25 mouse cellular contexts compared by ENCODE assay signal in the genomic region with DNA sequence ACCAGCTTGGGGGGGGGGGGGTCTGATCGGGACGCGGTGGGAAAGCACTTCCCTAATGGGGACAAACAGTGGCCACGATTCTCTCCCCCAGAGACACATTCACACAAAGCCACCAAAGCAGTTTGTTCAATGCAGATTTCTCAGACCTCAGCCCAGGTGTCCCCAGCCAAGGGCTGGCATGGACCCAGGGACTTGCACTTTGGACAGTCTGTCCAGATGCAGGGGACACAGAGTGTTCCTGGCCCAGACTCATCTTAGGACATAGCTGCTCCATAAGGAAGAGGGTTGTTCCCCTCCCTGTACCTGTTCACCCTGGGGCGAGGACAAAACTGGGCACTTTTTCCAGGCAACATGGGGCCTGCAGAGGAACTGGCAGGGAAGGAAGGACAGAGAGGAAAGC.
DNase-seq lines count a peak whose midpoint lies in the region; ATAC-seq lines count a peak whose summit lies in the region.
"Had no signal": no experiment of that assay in that cellular context is flagged by ENCODE, and none has a peak within 500 bp of the region (broad histone marks: within the 10 kb centered on the region; RNA-seq: fewer than 3 reads in every experiment).

No protein-coding gene starts in this region.

- DNase-seq in embryonic facial prominence, embryonic 10.5 days (ENCODE audit: low spot score) = no peak
- peak; percentile 32 to 62 for DNase-seq in kidney, adult 8-10 months
- peak; percentile 37 for DNase-seq in fat pad, adult 2 months (ENCODE audit: extremely low read depth, low read depth, low spot score)
- peak; percentile 53 to 80 for DNase-seq in kidney, postnatal 36 days
- no peak for DNase-seq in cerebellum, postnatal 36 days
- DNase-seq: adrenal gland, postnatal 25 days; cerebellum, adult 9-10 months; gastrocnemius, adult 2 months; left cerebral cortex, postnatal 4 days; lung, postnatal 4 days; right cerebral cortex, adult 18-20 months; thymus, adult 2 months; thymus, postnatal 4 days had no signal

- H3K9me3 ChIP-seq in embryonic facial prominence, embryonic 12.5 days = peaks cover 4% of the 10 kb centered on the region
- H3K9me3 ChIP-seq in embryonic facial prominence, embryonic 10.5 days = peaks cover 12% of the 10 kb centered on the region; the same call in 1 of the 2 replicates
- H3K9me3 ChIP-seq in kidney, embryonic 15.5 days (replicated peaks) = 0 out of 2 replicates have a peak, but pooled peaks cover 6% of the 10 kb centered on the region
- H3K9me3 ChIP-seq: intestine, embryonic 15.5 days; limb, embryonic 15.5 days; stomach, embryonic 15.5 days had no signal

- H3K27me3 ChIP-seq in embryonic facial prominence, embryonic 12.5 days = no peaks in the 10 kb centered on the region
- no peaks in the 10 kb centered on the region for H3K27me3 ChIP-seq in embryonic facial prominence, embryonic 10.5 days (replicated peaks; ENCODE audit: low read depth, poor library complexity, severe bottlenecking)
- no peaks in the 10 kb centered on the region for H3K27me3 ChIP-seq in kidney, embryonic 15.5 days
- H3K27me3 ChIP-seq: intestine, embryonic 15.5 days; limb, embryonic 15.5 days; neural tube, embryonic 13.5 days; stomach, embryonic 15.5 days had no signal

- H3K9ac ChIP-seq in embryonic facial prominence, embryonic 12.5 days = no peak overlapping the region
- no peak overlapping the region for H3K9ac ChIP-seq in kidney, embryonic 15.5 days
- H3K9ac ChIP-seq: forebrain, embryonic 13.5 days; intestine, embryonic 15.5 days; limb, embryonic 15.5 days; neural tube, embryonic 13.5 days; stomach, embryonic 15.5 days had no signal

- no peak overlapping the region for H3K4me2 ChIP-seq in embryonic facial prominence, embryonic 12.5 days (replicated peaks)
- no peak overlapping the region for H3K4me2 ChIP-seq in kidney, embryonic 15.5 days
- H3K4me2 ChIP-seq: forebrain, embryonic 13.5 days; intestine, embryonic 15.5 days; limb, embryonic 15.5 days; neural tube, embryonic 13.5 days; stomach, embryonic 15.5 days had no signal

- no peak overlapping the region for H3K4me3 ChIP-seq in embryonic facial prominence, embryonic 12.5 days
- H3K4me3 ChIP-seq in embryonic facial prominence, embryonic 10.5 days = no peak overlapping the region
- no peak overlapping the region for H3K4me3 ChIP-seq in kidney, embryonic 15.5 days (replicated peaks)
- H3K4me3 ChIP-seq: forebrain, embryonic 13.5 days; gastrocnemius, adult 2 months; heart, embryonic 10.5 days; hindbrain, embryonic 10.5 days; intestine, embryonic 15.5 days; limb, embryonic 15.5 days; myocyte; neural tube, embryonic 13.5 days; stomach, embryonic 15.5 days had no signal

- peaks cover 24% of the 10 kb centered on the region for H3K36me3 ChIP-seq in embryonic facial prominence, embryonic 12.5 days
- peaks cover 21% of the 10 kb centered on the region for H3K36me3 ChIP-seq in embryonic facial prominence, embryonic 10.5 days (replicated peaks)
- H3K36me3 ChIP-seq in kidney, embryonic 15.5 days = peaks cover 11% of the 10 kb centered on the region

- H3K27ac ChIP-seq in embryonic facial prominence, embryonic 12.5 days = no peak overlapping the region
- no peak overlapping the region for H3K27ac ChIP-seq in embryonic facial prominence, embryonic 10.5 days (replicated peaks)
- no peak overlapping the region for H3K27ac ChIP-seq in kidney, embryonic 15.5 days
- H3K27ac ChIP-seq: forebrain, embryonic 13.5 days; gastrocnemius, adult 2 months; heart, embryonic 10.5 days; hindbrain, embryonic 10.5 days; intestine, embryonic 15.5 days; limb, embryonic 15.5 days; neural tube, embryonic 13.5 days; stomach, embryonic 15.5 days had no signal

- peak; percentile 28; the same call in 1 of the 2 replicates for ATAC-seq in embryonic facial prominence, embryonic 12.5 days (ENCODE audit: insufficient number of reproducible peaks, insufficient read depth, low FRiP score, low TSS enrichment)
- ATAC-seq in kidney, embryonic 15.5 days (replicated peaks; ENCODE audit: low FRiP score) = no peak
- ATAC-seq: forebrain, embryonic 13.5 days; hindbrain, embryonic 16.5 days; intestine, embryonic 15.5 days; midbrain, embryonic 16.5 days had no signal

- no peaks in the 10 kb centered on the region for H3K4me1 ChIP-seq in embryonic facial prominence, embryonic 12.5 days
- no peaks in the 10 kb centered on the region for H3K4me1 ChIP-seq in embryonic facial prominence, embryonic 10.5 days
- 0 out of 2 replicates have a peak, but pooled peaks cover 3% of the 10 kb centered on the region for H3K4me1 ChIP-seq in kidney, embryonic 15.5 days
- H3K4me1 ChIP-seq: forebrain, embryonic 13.5 days; heart, embryonic 10.5 days; hindbrain, embryonic 10.5 days; intestine, embryonic 15.5 days; limb, embryonic 15.5 days; neural tube, embryonic 13.5 days; stomach, embryonic 15.5 days had no signal

- 88% methylated on average over 5 of the region's 5 CpGs for WGBS in embryonic facial prominence, embryonic 12.5 days
- 87% methylated on average over 5 of the region's 5 CpGs for WGBS in embryonic facial prominence, embryonic 10.5 days
- 87% methylated on average over 5 of the region's 5 CpGs for WGBS in kidney, embryonic 15.5 days

Comparison
In these comparisons a context has a peak if more than half of its experiments do, and no peak if none do; other contexts are left out.
1. DNase-seq: peak in kidney, adult 8-10 months (2 of 2), fat pad, adult 2 months (single experiment) and kidney, postnatal 36 days (2 of 2); none in embryonic facial prominence, embryonic 10.5 days (single experiment) and cerebellum, postnatal 36 days (0 of 2).